Mouse (Mus musculus): ENCODE measurements around the gene Dpy19l3.

The Dpy19l3 gene

GRCm38 (mm10) chr7:35687229-35687628 is 67.0 kb downstream of the Dpy19l3 start:
- DNase-seq = peak; percentile 60

- DNase-seq = peak; percentile 64
These were observed 67.5 kb downstream of the Dpy19l3 start for GRCm38 (mm10) chr7:35686756-35687155.

GRCm38 (mm10) chr7:35686216-35686615 is 68.0 kb downstream of the Dpy19l3 start:
- no peak for DNase-seq

- no peak for DNase-seq
These were observed 70.7 kb downstream of the Dpy19l3 start for GRCm38 (mm10) chr7:35683409-35684122.

- DNase-seq = no peak
These were observed 72.7 kb downstream of the Dpy19l3 start for GRCm38 (mm10) chr7:35681559-35681958.

- DNase-seq = no peak
These were observed 75.3 kb downstream of the Dpy19l3 start for GRCm38 (mm10) chr7:35678976-35679375.

- DNase-seq = no peak
These were observed 85.9 kb downstream of the Dpy19l3 start for GRCm38 (mm10) chr7:35668066-35669041.

GRCm38 (mm10) chr7:35663790-35664376 is 90.4 kb downstream of the Dpy19l3 start:
- no peak for DNase-seq

GRCm38 (mm10) chr7:35659173-35659572 is 95.1 kb downstream of the Dpy19l3 start:
- peak; percentile 14 for DNase-seq

GRCm38 (mm10) chr7:35657829-35658228 is 96.4 kb downstream of the Dpy19l3 start:
- DNase-seq = no peak

GRCm38 (mm10) chr7:35651583-35652270 is 102.5 kb downstream of the Dpy19l3 start:
- DNase-seq = no peak

GRCm38 (mm10) chr7:35650716-35651410 is 103.4 kb downstream of the Dpy19l3 start:
- DNase-seq = no peak

GRCm38 (mm10) chr7:35649071-35649470 is 105.2 kb downstream of the Dpy19l3 start:
- peak; percentile 64 for DNase-seq

GRCm38 (mm10) chr7:35648239-35649069 is 105.8 kb downstream of the Dpy19l3 start:
- no peak for DNase-seq

GRCm38 (mm10) chr7:35647101-35647698 is 107.1 kb downstream of the Dpy19l3 start, which contains the start of gene Pdcd5:
Gene Pdcd5 (minus strand): TSS chr7:35647521.
- peak; percentile 98 for DNase-seq

GRCm38 (mm10) chr7:35646317-35647081 is 107.8 kb downstream of the Dpy19l3 start:
- peak; percentile 42 for DNase-seq

- DNase-seq = no peak
These were observed 114.2 kb downstream of the Dpy19l3 start for GRCm38 (mm10) chr7:35640072-35640471.

GRCm38 (mm10) chr7:35636874-35637273 is 117.4 kb downstream of the Dpy19l3 start:
- no peak for DNase-seq

GRCm38 (mm10) chr7:35636229-35636628 is 118.0 kb downstream of the Dpy19l3 start:
- peak; percentile 48 for DNase-seq
